Mouse (Mus musculus): ENCODE results near the gene Egfem1.

DNA sequence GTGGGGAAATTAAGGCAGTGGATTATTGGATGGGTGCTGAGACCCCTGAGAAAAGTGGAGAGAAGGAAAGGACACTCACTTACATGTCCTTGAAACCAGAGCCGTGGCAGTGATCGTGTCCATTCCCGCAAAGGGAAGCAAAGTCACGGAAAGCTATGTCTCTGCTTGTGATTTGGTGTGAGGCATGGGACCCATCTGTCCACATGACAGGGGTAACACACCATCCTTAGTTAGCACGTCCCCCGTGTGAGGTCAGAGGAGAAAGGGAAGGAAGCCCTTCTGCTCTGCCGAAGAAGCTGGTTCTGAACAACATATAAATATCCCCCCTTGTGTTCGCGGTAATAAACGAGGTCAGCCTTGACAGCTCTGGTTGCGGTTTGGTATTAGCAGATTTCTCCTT, 52.7 kb downstream of the Egfem1 start:
- TF ChIP-seq POLR2A (IDR thresholded peaks at IDR 0.05; ENCODE audit: extremely low read depth, insufficient read depth, low read length) (no peak), CTCF (IDR thresholded peaks at IDR 0.05; ENCODE audit: extremely low read depth, insufficient read depth, low read length) (no peak)

Measured in cortical plate, adult 2 months (tissue).